Mouse (Mus musculus) kidney, embryonic 16.5 days (tissue): ENCODE measurements around the gene Tmod2. TPM values are rescaled to one million over a fixed set of nuclear protein-coding genes. Genes with fewer than 3 reads are reported as not detected.
"Not testable (repeated sequence)": the region's sequence is repeated elsewhere in the genome, so short reads cannot be mapped to it uniquely, and the experiment has no call there.

Experiments used
- ATAC-seq: fragments of 200-750 bp; cut with Nextera tagmentation; 2 replicates; pipeline ENCODE4 v1.8.0; 2017; ENCODE audit warnings: moderate TSS enrichment; ENCODE audit not compliant: low FRiP score, low TSS enrichment
- H3K27ac ChIP-seq: fragments of 300-500 bp; sonication (generic); 2 replicates; pipeline ENCODE4 v1.5.1; 2014; ENCODE audit warnings: low read length
- H3K27me3 ChIP-seq: fragments of 300-500 bp; sonication (generic); 2 replicates; pipeline ENCODE4 v1.6.1; 2014; ENCODE audit warnings: low read length, control low read depth, mixed read lengths; ENCODE audit not compliant: insufficient read depth
- H3K36me3 ChIP-seq: fragments of 300-500 bp; sonication (generic); 2 replicates; pipeline ENCODE4 v1.6.1; 2014; ENCODE audit warnings: low read length, control low read depth, mixed read lengths; ENCODE audit not compliant: insufficient read depth
- H3K4me1 ChIP-seq: fragments of 300-500 bp; sonication (generic); 2 replicates; pipeline ENCODE4 v1.6.1; 2014; ENCODE audit warnings: low read length, control low read depth, mixed read lengths; ENCODE audit not compliant: insufficient read depth
- H3K4me2 ChIP-seq: fragments of 300-500 bp; sonication (generic); replicated peaks from 2 replicates; pipeline ENCODE4 v1.6.1; 2014; ENCODE audit warnings: low read depth, low read length
- H3K4me3 ChIP-seq: fragments of 300-500 bp; sonication (generic); 2 replicates; pipeline ENCODE4 v1.5.1; 2014; ENCODE audit warnings: mild to moderate bottlenecking, low read length
- H3K9ac ChIP-seq: fragments of 300-500 bp; sonication (generic); replicated peaks from 2 replicates; pipeline ENCODE4 v1.6.1; 2014; ENCODE audit warnings: low read length
- H3K9me3 ChIP-seq: fragments of 300-500 bp; sonication (generic); 2 replicates; pipeline ENCODE4 v1.6.1; 2016; ENCODE audit warnings: low read length, control low read depth
- WGBS: fragments of 180-500 bp; shearing (Covaris S2); extraction: QIAGEN DNeasy Blood & Tissue Kit; methylation state at CpG from one replicate; pipeline ENCODE4 v1.1.7; 2014; 5-methylcytosine and 5-hydroxymethylcytosine counted together
- polyA plus RNA-seq: library from polyadenylated mRNA; unstranded; fragments of >200 nt; fragmentation: Nextera tagmentation; extraction: Ambion mirVana; gene quantifications from 2 replicates; pipeline ENCODE4 v1.2.1, GENCODE M21; 2015

Tmod2 gene
- polyA plus RNA-seq, 1 experiment from 2014 or later = 19.7 TPM

GRCm38 (mm10) chr9:75536422-75536821 is 74.7 kb downstream of the Tmod2 start:
- H3K4me3 ChIP-seq = no peak overlapping the region
- H3K27ac ChIP-seq = no peak overlapping the region
- 0 out of 2 replicates have a peak, but pooled peaks cover 8% of the 10 kb centered on the region for H3K36me3 ChIP-seq
- WGBS = 71% methylated on average over 1 of the region's 1 CpGs
- H3K9me3 ChIP-seq = no peaks in the 10 kb centered on the region
- no peak overlapping the region for H3K9ac ChIP-seq
- no peak overlapping the region for H3K4me2 ChIP-seq
- peaks cover 6% of the 10 kb centered on the region for H3K4me1 ChIP-seq
- ATAC-seq = no peak
- H3K27me3 ChIP-seq = no peaks in the 10 kb centered on the region

DNA sequence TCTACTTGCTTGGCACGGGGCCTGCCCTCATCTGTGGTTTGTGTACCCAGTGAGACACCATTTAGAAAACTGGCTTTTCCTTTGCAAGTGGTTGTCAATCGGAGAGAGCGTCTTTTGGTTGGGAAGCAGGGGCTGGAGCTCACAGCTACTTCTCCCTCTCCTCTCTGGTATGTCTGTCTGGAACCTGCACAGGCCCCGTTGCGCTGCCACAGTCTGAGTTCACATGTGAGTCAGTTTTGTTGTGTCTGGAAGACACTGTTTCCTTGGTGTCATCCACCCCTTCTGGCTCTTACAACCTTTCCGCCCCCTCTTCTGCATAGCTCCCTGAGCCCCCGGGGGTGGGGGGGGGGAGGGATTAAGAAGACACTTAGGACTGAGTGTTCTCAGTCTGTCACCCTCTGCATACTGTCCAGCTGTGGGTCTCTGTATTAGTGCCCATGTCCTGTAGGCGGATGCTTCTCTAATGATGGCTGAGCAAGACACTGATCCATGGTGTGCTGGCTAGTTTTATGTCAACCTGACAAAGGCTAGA is 76.6 kb downstream of the Tmod2 start:
- no peak overlapping the region for H3K27ac ChIP-seq
- H3K36me3 ChIP-seq = peaks cover 13% of the 10 kb centered on the region; the same call in 1 of the 2 replicates
- no peak overlapping the region for H3K4me3 ChIP-seq
- no peaks in the 10 kb centered on the region for H3K4me1 ChIP-seq
- H3K9me3 ChIP-seq = no peaks in the 10 kb centered on the region
- ATAC-seq = no peak
- H3K9ac ChIP-seq = no peak overlapping the region
- H3K4me2 ChIP-seq = no peak overlapping the region
- 92% methylated on average over 8 of the region's 8 CpGs for WGBS
- no peaks in the 10 kb centered on the region for H3K27me3 ChIP-seq

GRCm38 (mm10) chr9:75532989-75533388 is 78.1 kb downstream of the Tmod2 start:
- not testable (repeated sequence) for H3K27me3 ChIP-seq, ATAC-seq, H3K27ac ChIP-seq, H3K4me1 ChIP-seq, H3K9ac ChIP-seq, H3K4me3 ChIP-seq, H3K4me2 ChIP-seq, H3K9me3 ChIP-seq
- H3K36me3 ChIP-seq = peaks cover 24% of the 10 kb centered on the region
- WGBS = 74% methylated on average over 8 of the region's 9 CpGs

DNA sequence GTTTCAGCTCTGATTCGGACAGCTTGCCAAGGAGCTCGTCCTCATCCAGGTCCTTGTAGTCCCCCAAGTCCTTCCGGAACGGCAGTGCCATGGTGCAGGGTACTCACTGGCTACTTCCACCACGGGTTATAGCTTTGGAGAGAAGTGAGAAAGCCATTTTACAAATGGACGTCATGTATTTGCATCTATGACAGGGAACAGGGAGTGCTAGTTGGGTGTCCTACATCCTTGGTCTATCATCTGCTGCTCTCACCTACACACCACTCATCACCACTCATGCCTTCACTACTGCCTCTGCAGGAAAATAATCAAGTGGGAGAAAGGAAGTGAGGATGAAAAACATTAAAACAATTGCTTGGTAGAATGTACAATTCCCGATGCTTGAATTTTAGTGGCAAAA is 78.7 kb downstream of the Tmod2 start:
- H3K27ac ChIP-seq = no peak overlapping the region
- peaks cover 24% of the 10 kb centered on the region for H3K36me3 ChIP-seq
- H3K27me3 ChIP-seq = no peaks in the 10 kb centered on the region
- no peak overlapping the region for H3K4me2 ChIP-seq
- ATAC-seq = no peak
- WGBS = 75% methylated on average over 7 of the region's 7 CpGs
- no peaks in the 10 kb centered on the region for H3K4me1 ChIP-seq
- no peak overlapping the region for H3K9ac ChIP-seq
- no peak overlapping the region for H3K4me3 ChIP-seq
- H3K9me3 ChIP-seq = no peaks in the 10 kb centered on the region

GRCm38 (mm10) chr9:75529358-75529757 is 81.8 kb downstream of the Tmod2 start:
- WGBS = 75% methylated on average over 5 of the region's 5 CpGs
- peaks cover 18% of the 10 kb centered on the region for H3K36me3 ChIP-seq
- H3K27me3 ChIP-seq = no peaks in the 10 kb centered on the region
- ATAC-seq = no peak
- no peaks in the 10 kb centered on the region for H3K4me1 ChIP-seq
- H3K9me3 ChIP-seq = no peaks in the 10 kb centered on the region
- no peak overlapping the region for H3K4me2 ChIP-seq
- H3K27ac ChIP-seq = no peak overlapping the region
- no peak overlapping the region for H3K9ac ChIP-seq
- no peak overlapping the region for H3K4me3 ChIP-seq

DNA sequence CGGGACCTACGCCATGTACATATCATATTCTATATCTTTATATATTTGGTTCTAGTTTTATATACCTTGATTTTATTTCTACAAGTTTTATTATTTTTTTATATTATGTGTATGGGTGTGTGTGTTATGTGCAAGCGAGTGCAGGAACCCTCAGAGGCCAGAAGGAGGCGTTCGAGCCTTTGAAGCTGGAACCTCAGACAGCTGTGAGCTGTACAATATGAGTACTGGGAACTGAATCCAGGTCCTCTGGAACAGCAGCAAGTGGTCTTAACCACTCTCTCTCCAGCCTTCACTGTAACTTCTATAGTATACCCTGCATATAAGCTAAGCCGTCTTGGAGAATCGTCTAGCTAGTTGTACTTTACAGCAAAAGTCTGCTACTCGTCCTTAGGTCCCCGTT is 83.0 kb downstream of the Tmod2 start:
- no peak overlapping the region for H3K9ac ChIP-seq
- no peak overlapping the region for H3K4me3 ChIP-seq
- no peaks in the 10 kb centered on the region for H3K9me3 ChIP-seq
- H3K4me1 ChIP-seq = no peaks in the 10 kb centered on the region
- H3K27ac ChIP-seq = no peak overlapping the region
- H3K36me3 ChIP-seq = peaks cover 18% of the 10 kb centered on the region
- no peak overlapping the region for H3K4me2 ChIP-seq
- H3K27me3 ChIP-seq = no peaks in the 10 kb centered on the region
- no peak for ATAC-seq
- 96% methylated on average over 9 of the region's 9 CpGs for WGBS

DNA sequence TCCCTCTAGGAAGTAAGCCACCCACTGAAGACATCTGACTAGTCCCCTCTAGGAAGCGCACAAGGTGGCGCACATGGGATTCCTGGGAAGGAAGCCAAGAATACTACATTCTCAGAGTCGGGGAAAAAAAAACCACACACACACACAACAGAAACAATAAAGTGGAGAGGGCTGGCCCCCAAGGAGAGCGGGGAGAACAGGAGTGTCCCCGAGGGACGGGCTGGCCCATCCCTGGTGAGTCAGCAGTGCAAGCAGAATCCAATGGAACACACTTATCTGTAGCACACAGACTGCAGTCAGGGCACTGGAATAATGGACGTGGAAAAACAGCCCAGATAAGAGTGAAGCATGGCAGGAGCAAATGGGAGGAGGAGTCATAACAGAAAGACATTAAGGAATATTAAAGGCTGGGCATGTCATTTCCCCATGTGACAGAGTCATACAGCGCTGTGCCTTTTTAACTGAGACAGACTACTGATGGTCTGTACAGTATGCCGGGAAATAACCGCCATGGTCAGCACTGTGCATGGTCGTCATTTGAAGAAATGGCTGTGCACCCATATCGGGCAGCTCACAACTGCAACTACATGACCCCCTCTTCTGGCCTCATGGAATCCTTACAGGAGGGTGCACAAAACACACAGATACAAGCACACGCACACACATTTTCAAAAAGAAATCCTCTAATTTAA is 83.6 kb downstream of the Tmod2 start:
- Histone ChIP-seq H3K4me3 (no peak overlapping the region), H3K27ac (no peak overlapping the region), H3K4me2 (no peak overlapping the region), H3K4me1 (no peaks in the 10 kb centered on the region), H3K27me3 (no peaks in the 10 kb centered on the region), H3K9me3 (no peaks in the 10 kb centered on the region), H3K36me3 (peaks cover 18% of the 10 kb centered on the region), H3K9ac (no peak overlapping the region)
- 77% methylated on average over 13 of the region's 13 CpGs for WGBS
- ATAC-seq = 0 out of 2 replicates have a peak, but pooled peaks have one; percentile 27

DNA sequence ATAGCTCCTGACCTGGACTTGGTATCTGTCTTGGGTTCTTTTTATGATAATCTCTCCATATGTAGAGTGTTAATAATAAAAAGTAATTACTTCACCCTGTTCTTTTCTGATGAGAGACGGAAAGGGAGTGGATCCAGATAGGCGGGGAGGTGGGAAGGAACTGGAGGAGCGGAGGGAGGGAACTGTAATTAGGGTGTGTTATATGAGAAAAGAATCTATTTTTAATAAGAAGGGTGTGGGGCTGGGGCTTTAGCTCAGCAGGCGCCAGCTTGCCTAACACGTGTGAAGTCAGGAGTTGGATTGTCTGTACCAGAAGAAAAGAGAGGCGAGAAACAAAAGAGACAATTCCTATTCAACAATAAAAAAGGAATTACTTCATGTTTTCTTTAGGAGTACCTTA is 87.5 kb downstream of the Tmod2 start:
- Histone ChIP-seq H3K9ac (no peak overlapping the region), H3K4me3 (no peak overlapping the region), H3K4me2 (no peak overlapping the region), H3K9me3 (no peaks in the 10 kb centered on the region), H3K27ac (no peak overlapping the region), H3K27me3 (no peaks in the 10 kb centered on the region), H3K36me3 (peaks cover 6% of the 10 kb centered on the region), H3K4me1 (no peaks in the 10 kb centered on the region)
- WGBS = 82% methylated on average over 6 of the region's 6 CpGs
- no peak for ATAC-seq

- 59% methylated on average over 2 of the region's 2 CpGs for WGBS
- H3K9ac ChIP-seq = no peak overlapping the region
These were observed 88.9 kb downstream of the Tmod2 start for GRCm38 (mm10) chr9:75522217-75522616.

DNA sequence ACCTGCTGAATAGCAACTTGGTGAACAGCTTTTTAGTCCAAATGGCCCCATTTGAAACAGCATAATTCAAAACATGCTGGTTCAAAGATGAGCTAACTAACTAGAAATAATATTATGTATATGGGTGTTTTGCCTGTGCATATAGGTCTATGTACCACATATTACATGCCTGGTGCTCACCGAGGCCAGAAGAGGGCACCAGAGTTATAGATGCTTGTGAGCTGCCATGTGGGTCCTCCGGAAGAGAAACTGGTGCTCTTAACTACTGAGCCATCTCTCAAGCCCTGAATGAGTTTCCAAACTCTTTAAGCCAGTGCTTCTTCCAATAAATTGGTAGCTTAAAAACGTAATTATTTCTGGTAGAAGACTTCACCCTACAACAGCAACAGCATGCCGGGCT is 89.3 kb downstream of the Tmod2 start:
- peak; percentile 35; the same call in 1 of the 2 replicates for ATAC-seq
- WGBS = 58% methylated on average over 4 of the region's 4 CpGs
- H3K9me3 ChIP-seq = no peaks in the 10 kb centered on the region

More at GRCm38 (mm10) chr9:75522217-75522616, 88.9 kb downstream of the Tmod2 start:
- Histone ChIP-seq H3K36me3 (no peaks in the 10 kb centered on the region), H3K4me2 (no peak overlapping the region), H3K4me3 (no peak overlapping the region), H3K27ac (no peak overlapping the region), H3K27me3 (no peaks in the 10 kb centered on the region), H3K9me3 (no peaks in the 10 kb centered on the region), H3K4me1 (no peaks in the 10 kb centered on the region)
- no peak for ATAC-seq

More for the DNA sequence above, 89.3 kb downstream of the Tmod2 start:
- H3K9ac ChIP-seq = no peak overlapping the region
- H3K27me3 ChIP-seq = no peaks in the 10 kb centered on the region
- H3K4me2 ChIP-seq = no peak overlapping the region
- H3K4me1 ChIP-seq = no peaks in the 10 kb centered on the region
- H3K36me3 ChIP-seq = no peaks in the 10 kb centered on the region
- no peak overlapping the region for H3K27ac ChIP-seq
- no peak overlapping the region for H3K4me3 ChIP-seq
